Mouse (Mus musculus) lung, postnatal 0 days (tissue): ENCODE results near the gene Traf7. TPM values are rescaled to one million over a fixed set of nuclear protein-coding genes. Genes with fewer than 3 reads are reported as not detected.

Source experiments
- ATAC-seq: fragments of 200-750 bp; cut with Nextera tagmentation; 2 replicates; pipeline ENCODE4 v1.8.0; 2017; ENCODE audit warnings: moderate library complexity
- DNase-seq: peaks from one replicate; pipeline ENCODE4 v3.0.0-alpha.2; 2016; ENCODE audit warnings: low spot score
- H3K27ac ChIP-seq: fragments of 300-500 bp; sonication (generic); 2 replicates; pipeline ENCODE4 v1.5.1; 2014; ENCODE audit warnings: antibody characterized with exemption, mild to moderate bottlenecking, low read length, mixed read lengths
- H3K27me3 ChIP-seq: fragments of 300-500 bp; sonication (generic); replicated peaks from 2 replicates; pipeline ENCODE4 v1.6.1; 2014; ENCODE audit warnings: low read length, mixed read lengths; ENCODE audit not compliant: insufficient read depth
- H3K36me3 ChIP-seq: fragments of 300-500 bp; sonication (generic); 2 replicates; pipeline ENCODE4 v1.6.1; 2014; ENCODE audit warnings: low read length, mixed read lengths; ENCODE audit not compliant: insufficient read depth
- H3K4me1 ChIP-seq: fragments of 300-500 bp; sonication (generic); 2 replicates; pipeline ENCODE4 v1.6.1; 2014; ENCODE audit warnings: antibody characterized with exemption, low read depth, low read length, mixed read lengths; ENCODE audit not compliant: insufficient read depth
- H3K4me2 ChIP-seq: fragments of 300-500 bp; sonication (generic); replicated peaks from 2 replicates; pipeline ENCODE4 v1.6.1; 2014; ENCODE audit warnings: low read depth, mild to moderate bottlenecking, low read length, moderate library complexity, mixed read lengths
- H3K4me3 ChIP-seq: fragments of 300-500 bp; sonication (generic); 2 replicates; pipeline ENCODE4 v1.5.1; 2014; ENCODE audit warnings: low read depth, low read length
- H3K9ac ChIP-seq: fragments of 300-500 bp; sonication (generic); replicated peaks from 2 replicates; pipeline ENCODE4 v1.6.1; 2014; ENCODE audit warnings: low read depth, mild to moderate bottlenecking
- H3K9me3 ChIP-seq: fragments of 300-500 bp; sonication (generic); 2 replicates; pipeline ENCODE4 v1.6.1; 2016; ENCODE audit warnings: low read length, mixed read lengths
- CTCF ChIP-seq: IDR thresholded peaks from 2 replicates; pipeline ENCODE4 v1.5.1; 2016; ENCODE audit warnings: antibody characterized with exemption, mild to moderate bottlenecking
- EP300 ChIP-seq: IDR thresholded peaks from 2 replicates; pipeline ENCODE4 v1.6.1; 2016; ENCODE audit warnings: antibody characterized with exemption, mild to moderate bottlenecking, control low read depth
- WGBS: fragments of 180-500 bp; shearing (Covaris S2); extraction: QIAGEN DNeasy Blood & Tissue Kit; methylation state at CpG from one replicate; pipeline ENCODE4 v1.1.7; 2014; 5-methylcytosine and 5-hydroxymethylcytosine counted together
- polyA plus RNA-seq: library from polyadenylated mRNA; unstranded; fragments of >200 nt; fragmentation: Nextera tagmentation; extraction: Ambion mirVana; gene quantifications from 2 replicates; pipeline ENCODE4 v1.2.1, GENCODE M21; 2015

Gene Traf7
- polyA plus RNA-seq, 1 experiment from 2014 or later: 66.8 TPM

DNA sequence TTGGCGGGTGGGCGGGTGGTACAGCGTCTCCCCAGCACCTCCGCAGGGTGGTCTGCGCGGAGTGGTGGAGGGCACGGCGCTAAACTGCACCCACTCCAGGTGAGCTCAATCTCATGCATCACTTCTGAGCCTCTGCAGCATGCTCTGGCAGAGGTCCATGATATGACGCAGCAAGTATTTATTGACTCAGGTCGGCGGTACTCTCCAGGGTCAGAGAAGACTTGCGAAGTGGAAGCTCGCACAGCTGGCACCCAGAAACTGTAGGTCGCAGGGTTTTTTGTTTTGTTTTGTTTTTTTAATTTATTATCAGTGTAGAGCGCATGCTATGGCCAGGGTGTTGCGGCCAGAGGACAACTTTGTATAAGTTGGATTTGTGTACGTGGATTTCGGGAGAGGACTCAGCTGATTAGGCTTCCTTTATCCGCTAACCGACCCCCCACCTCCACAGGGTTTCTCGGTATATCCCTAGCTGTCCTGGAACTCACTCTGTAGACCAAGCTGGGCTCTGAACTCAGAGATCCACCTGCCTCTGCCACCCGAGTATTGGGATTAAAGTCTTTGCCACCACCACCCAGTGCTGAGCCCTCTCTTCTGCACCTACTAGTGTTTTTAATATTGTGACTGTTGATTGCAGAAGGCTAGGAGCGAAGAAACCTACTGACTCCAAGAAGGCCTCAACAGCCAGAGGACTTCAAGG, 21.3 kb upstream of the Traf7 start:
- no peaks in the 10 kb centered on the region for H3K9me3 ChIP-seq
- H3K27ac ChIP-seq: peak overlapping the region; percentile 83
- no peak for TF ChIP-seq EP300
- no peak for TF ChIP-seq CTCF
- 1% methylated on average over 23 of the region's 23 CpGs for WGBS
- H3K27me3 ChIP-seq: no peaks in the 10 kb centered on the region
- ATAC-seq (no peak), DNase-seq (peak; percentile 91)
- peak overlapping the region; percentile 9 for H3K9ac ChIP-seq
- 0 out of 2 replicates have a peak, but pooled peaks cover 3% of the 10 kb centered on the region for H3K4me1 ChIP-seq
- H3K36me3 ChIP-seq: no peaks in the 10 kb centered on the region
- peak overlapping the region; percentile 72 for H3K4me2 ChIP-seq
- H3K4me3 ChIP-seq: peak overlapping the region; percentile 80

DNA sequence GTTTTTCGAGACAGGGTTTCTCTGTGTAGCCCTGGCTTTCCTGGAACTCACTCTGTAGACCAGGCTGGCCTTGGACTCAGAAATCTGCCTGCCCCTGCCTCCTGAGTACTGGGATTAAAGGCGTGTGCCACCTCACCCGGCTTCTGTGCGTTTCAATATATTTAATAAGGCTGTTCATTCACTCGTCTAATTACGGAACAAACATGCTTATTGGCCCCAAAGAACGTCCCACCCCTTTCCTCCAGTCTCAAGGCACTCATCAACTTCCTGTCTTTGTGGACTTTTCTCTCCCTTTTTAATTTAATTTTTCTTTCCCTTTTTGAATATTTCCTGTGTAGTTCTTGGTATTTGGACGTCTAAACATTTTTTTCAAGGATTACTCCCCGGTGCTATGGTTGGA, 20.7 kb upstream of the Traf7 start:
- no peak for ATAC-seq
- H3K9ac ChIP-seq: 0 out of 2 replicates have a peak overlapping the region, but pooled peaks have one; percentile 9

DNA sequence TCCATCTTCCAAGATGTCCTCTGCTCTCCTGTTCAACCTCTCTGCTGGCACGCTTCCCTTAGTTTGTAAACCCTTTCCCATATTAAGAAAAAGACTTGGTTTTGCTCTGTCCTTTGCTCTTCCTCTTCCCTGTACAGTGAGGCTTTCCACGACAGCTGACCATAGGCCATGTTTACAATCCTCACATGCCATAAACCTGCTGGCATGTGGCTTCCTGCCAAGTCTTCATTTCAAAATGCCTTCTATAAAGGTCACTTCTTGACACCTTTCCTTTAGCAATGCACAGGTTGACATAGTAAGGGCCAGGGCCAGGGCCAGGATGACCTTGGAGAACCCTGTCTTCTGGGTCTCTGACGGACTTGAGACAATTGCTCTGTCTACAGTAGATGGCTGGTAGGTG, 18.5 kb upstream of the Traf7 start:
- Histone ChIP-seq H3K9ac (no peak overlapping the region), H3K4me1 (0 out of 2 replicates have a peak, but pooled peaks cover 3% of the 10 kb centered on the region), H3K27ac (no peak overlapping the region), H3K27me3 (no peaks in the 10 kb centered on the region), H3K4me2 (no peak overlapping the region), H3K36me3 (no peaks in the 10 kb centered on the region), H3K9me3 (no peaks in the 10 kb centered on the region), H3K4me3 (no peak overlapping the region)
- WGBS: 67% methylated on average over 3 of the region's 3 CpGs
- TF ChIP-seq EP300: no peak
- no peak for ATAC-seq
- DNase-seq: peak; percentile 44

More for the DNA sequence above, 20.7 kb upstream of the Traf7 start:
- no peaks in the 10 kb centered on the region for H3K36me3 ChIP-seq
- H3K27me3 ChIP-seq: no peaks in the 10 kb centered on the region
- TF ChIP-seq CTCF (no peak), EP300 (no peak)
- peak overlapping the region; percentile 83 for H3K27ac ChIP-seq
- H3K4me1 ChIP-seq: 0 out of 2 replicates have a peak, but pooled peaks cover 3% of the 10 kb centered on the region
- H3K9me3 ChIP-seq: no peaks in the 10 kb centered on the region
- H3K4me2 ChIP-seq: peak overlapping the region; percentile 72
- WGBS: 13% methylated on average over 9 of the region's 9 CpGs
- peak overlapping the region; percentile 80 for H3K4me3 ChIP-seq
- DNase-seq: peak; percentile 54

DNA sequence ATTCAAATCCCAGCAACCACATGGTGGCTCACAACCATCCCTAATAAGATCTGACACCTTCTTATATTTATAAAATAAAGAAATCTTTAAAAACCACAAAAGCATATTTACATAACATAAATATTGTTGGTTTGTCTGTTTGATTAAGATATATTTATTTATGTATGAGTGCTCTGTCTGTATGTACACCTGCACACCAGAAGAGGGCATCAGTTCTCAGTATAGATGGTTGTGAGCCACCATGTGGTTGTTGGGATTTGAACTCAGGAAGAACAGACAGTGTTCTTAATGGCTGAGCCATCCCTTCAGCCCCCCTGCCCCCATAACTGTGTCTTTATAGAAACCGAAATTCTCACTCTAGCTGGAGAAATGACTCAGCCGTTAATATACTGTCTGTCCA, 17.5 kb upstream of the Traf7 start:
- DNase-seq (no peak), ATAC-seq (no peak)
- H3K36me3 ChIP-seq: no peaks in the 10 kb centered on the region
- H3K9me3 ChIP-seq: no peaks in the 10 kb centered on the region
- H3K27ac ChIP-seq: no peak overlapping the region
- TF ChIP-seq EP300: no peak
- peak; percentile 16 for TF ChIP-seq CTCF
- no peak overlapping the region for H3K4me3 ChIP-seq
- 0 out of 2 replicates have a peak, but pooled peaks cover 3% of the 10 kb centered on the region for H3K4me1 ChIP-seq
- H3K27me3 ChIP-seq: no peaks in the 10 kb centered on the region
- WGBS: 86% methylated on average over 2 of the region's 2 CpGs
- no peak overlapping the region for H3K4me2 ChIP-seq
- no peak overlapping the region for H3K9ac ChIP-seq

DNA sequence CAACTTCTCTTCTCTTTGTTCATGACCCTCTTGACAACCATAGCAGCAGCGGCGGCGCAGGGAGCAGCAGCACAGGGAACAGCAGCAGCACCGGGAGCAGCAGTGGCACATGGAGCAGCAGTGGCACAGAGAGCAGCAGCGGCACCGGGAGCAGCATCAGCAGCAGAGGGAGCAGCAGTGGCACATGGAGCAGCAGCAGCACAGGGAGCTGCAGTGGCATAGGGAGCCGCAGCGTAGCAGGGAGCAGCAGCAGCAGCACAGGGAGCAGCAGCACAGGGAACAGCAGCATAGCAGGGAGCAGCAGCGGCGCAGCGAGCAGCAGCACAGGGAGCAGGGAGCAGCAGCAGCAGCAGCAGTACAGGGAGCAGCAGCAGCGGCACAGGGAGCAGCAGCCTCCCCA, 16.9 kb upstream of the Traf7 start:
- no peaks in the 10 kb centered on the region for H3K36me3 ChIP-seq
- TF ChIP-seq CTCF: peak; percentile 28; the same call in 1 of the 2 replicates
- TF ChIP-seq EP300: no peak
- DNase-seq: no peak
- no peaks in the 10 kb centered on the region for H3K9me3 ChIP-seq
- H3K9ac ChIP-seq: no peak overlapping the region
- no peak for ATAC-seq
- H3K27me3 ChIP-seq: no peaks in the 10 kb centered on the region
- H3K4me1 ChIP-seq: 0 out of 2 replicates have a peak, but pooled peaks cover 3% of the 10 kb centered on the region
- no peak overlapping the region for H3K4me2 ChIP-seq
- WGBS: 10% methylated on average over 12 of the region's 12 CpGs
- no peak overlapping the region for H3K4me3 ChIP-seq
- H3K27ac ChIP-seq: no peak overlapping the region

DNA sequence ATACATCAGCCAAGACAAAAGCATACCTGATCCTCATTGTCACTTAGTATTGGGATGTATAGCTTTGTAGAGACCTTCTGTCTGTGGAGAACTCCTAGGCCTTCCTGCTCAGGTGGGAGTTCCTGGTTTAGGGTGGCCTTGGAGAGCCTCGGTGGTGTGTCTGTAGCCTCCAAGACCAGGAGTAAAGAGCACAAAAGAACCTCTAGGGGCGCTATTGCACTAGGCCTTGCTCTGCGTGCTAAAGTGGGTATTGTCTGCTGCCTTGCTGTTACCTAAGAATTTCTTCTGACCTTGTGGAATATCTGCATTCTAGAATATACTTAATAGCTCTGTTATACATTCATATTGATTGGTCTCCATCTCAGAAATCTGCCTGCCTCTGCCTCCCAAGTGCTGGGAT, 12.6 kb upstream of the Traf7 start:
- Histone ChIP-seq H3K36me3 (no peaks in the 10 kb centered on the region), H3K4me3 (no peak overlapping the region), H3K4me1 (no peaks in the 10 kb centered on the region), H3K4me2 (no peak overlapping the region), H3K27me3 (no peaks in the 10 kb centered on the region), H3K9ac (no peak overlapping the region), H3K9me3 (no peaks in the 10 kb centered on the region), H3K27ac (no peak overlapping the region)
- WGBS: 6% methylated on average over 3 of the region's 3 CpGs
- TF ChIP-seq CTCF (peak; percentile 90), EP300 (no peak)
- ATAC-seq (peak; percentile 79), DNase-seq (peak; percentile 80)
